Mouse (Mus musculus): ENCODE measurements around the gene Nav1. TPM values are rescaled to one million over a fixed set of nuclear protein-coding genes. Genes with fewer than 3 reads are reported as not detected.

The Nav1 gene
- total RNA-seq, 4 experiments from 2014 or later, result 14.8 to 19.1 (median 15.9) TPM

- no peak for DNase-seq (ENCODE audit: low spot score)
These were observed 89.6 kb downstream of the Nav1 start for GRCm38 (mm10) chr1:135517469-135517868.

DNA sequence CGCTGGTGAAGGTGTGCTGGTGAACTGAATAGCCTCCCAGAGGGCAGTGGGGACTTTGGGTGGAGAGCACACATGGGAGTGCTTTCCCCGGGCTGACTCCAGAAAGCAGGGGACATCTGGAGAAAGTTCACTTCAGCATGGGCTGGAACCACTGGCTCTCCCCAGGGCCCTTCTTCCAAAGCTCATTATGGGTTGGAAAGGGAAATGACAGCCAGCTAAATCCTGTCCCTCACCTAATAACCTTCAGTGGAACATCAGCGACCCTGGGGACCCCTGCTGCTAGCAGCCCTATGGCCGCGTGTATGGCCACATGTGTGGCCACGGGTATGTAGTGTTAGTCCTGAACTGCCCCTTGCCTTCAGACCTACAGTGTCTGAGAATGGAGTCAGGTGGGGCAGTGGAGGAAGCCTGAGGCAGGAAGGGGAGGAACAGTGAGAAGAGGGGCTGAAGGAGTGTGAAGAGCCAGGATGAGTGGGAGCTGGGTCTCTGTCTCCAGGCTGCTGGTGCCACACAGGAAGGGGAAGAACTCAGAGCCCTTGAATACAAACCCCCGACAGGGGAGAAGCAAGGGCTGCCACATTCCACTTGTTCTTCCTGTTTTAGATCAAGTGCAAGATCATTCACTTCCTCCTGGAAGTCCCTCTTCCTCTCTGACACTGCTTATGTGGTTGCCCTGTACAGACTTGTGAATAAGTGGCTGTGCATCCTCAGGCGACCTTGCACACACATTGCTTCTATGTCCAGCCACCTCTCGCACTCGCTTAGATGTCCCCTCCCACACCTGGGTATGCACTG, 90.4 kb downstream of the Nav1 start:
- no peak for DNase-seq (ENCODE audit: low spot score)

DNA sequence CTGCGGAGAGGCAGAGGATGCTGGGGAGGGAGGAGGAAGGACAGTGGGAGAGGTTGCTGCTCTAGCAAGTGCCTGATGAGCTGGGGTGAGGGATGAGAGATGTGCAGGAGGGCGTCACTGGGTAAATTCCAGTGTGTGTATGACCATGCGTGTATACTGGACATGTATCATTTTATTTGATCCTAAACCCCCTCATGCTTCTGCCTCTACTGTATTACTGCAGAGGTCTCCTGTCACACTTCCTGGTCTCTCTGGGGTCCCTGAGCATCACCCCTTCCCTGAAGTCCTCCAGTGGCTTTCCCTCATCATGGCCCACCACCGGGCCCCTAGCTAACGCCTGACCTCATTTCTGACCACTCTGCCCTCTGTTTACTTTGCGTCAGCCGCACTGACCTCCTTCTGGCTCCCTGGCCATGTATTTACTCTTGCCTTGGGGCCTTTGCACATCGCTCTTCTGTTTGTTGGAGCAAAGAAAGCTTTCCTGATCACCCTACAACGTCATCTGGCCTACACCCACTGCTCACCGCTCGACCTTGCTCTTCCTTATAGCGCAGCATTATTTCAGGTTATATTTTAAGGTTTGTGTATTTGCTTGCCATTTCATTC, 91.4 kb downstream of the Nav1 start:
- DNase-seq (ENCODE audit: low spot score), result no peak

DNA sequence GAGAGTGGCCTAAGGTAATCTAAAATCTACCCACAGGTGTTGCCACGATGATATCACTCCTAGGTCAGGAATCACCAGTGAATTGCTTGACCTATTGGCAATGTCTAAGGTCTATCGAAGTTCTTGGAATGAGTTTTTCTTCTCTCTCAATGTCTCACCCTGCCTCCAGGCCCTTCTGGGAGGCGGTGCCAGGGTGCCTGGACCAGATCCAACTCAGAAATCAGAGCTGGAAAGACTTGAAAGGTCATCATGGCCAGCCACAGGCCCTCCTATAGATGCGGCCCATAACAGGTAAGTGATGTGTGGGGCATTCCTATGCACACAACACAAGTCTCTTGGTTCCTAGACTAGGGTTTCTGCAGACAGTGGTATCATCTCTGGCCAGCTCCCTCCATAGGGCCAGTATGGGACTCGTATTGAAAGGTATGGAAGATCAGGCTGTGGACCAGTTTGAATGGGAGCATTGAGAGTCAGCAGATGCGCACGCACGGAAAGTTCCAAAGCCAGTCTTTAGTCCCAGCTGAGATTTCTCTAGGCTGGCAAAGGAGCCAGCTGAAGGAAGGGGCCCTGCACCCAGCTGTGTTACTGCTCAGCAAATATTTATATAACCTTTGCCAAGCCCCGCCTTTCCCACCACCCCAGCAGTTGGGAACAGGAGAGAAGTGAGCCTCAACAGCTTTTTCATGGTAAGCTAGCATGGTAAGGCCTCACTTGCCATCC, 92.0 kb downstream of the Nav1 start:
- no peak for DNase-seq (ENCODE audit: low spot score)

GRCm38 (mm10) chr1:135514046-135514445, 93.0 kb downstream of the Nav1 start:
- DNase-seq (ENCODE audit: low spot score), result no peak

GRCm38 (mm10) chr1:135513464-135513863, 93.6 kb downstream of the Nav1 start:
- no peak for DNase-seq (ENCODE audit: low spot score)

- DNase-seq (ENCODE audit: low spot score), result no peak
These were observed 96.6 kb downstream of the Nav1 start for GRCm38 (mm10) chr1:135510346-135510977.

- DNase-seq (ENCODE audit: low spot score), result no peak
These were observed 97.7 kb downstream of the Nav1 start for GRCm38 (mm10) chr1:135509145-135510084.

DNA sequence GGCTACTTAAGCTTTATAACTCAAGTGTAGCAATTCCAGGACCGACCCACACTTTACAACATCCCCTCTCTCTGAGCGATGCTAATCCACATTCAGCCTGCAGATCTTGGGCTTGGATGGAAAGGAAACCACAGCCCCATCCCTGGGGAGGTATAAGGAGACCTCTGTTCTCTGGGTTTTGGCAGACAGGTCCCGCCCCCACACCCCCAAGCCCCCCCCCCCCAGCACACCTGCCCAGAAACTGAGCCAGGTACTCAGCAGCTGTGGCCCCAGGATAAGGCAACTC, 98.8 kb downstream of the Nav1 start:
- DNase-seq (ENCODE audit: low spot score), result no peak

GRCm38 (mm10) chr1:135507572-135508348, 99.3 kb downstream of the Nav1 start:
- DNase-seq (ENCODE audit: low spot score), result no peak

GRCm38 (mm10) chr1:135505499-135505898, 101.6 kb downstream of the Nav1 start:
- DNase-seq (ENCODE audit: low spot score), result no peak

DNA sequence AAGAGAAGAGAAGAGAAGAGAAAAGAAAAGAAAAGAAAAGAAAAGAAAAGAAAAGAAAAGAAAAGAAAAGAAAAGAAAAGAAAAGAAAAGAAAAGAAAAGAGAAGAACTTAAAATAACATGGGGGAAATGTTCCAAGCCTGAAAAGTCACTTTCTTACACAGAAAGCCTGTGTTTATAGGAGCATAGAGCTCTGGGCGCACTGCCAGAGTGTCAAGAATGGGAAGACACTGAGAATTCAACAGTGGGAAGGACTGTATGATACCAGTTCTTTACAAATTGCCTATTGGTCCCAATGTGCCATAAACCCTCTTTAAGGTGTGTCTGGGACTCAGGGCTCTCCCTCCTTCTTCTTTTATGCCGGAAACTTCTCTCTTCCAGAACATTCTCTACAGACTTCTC, 103.7 kb downstream of the Nav1 start:
- no peak for DNase-seq (ENCODE audit: low spot score)

- no peak for DNase-seq (ENCODE audit: low spot score)
These were observed 104.3 kb downstream of the Nav1 start for GRCm38 (mm10) chr1:135502750-135503149.

DNA sequence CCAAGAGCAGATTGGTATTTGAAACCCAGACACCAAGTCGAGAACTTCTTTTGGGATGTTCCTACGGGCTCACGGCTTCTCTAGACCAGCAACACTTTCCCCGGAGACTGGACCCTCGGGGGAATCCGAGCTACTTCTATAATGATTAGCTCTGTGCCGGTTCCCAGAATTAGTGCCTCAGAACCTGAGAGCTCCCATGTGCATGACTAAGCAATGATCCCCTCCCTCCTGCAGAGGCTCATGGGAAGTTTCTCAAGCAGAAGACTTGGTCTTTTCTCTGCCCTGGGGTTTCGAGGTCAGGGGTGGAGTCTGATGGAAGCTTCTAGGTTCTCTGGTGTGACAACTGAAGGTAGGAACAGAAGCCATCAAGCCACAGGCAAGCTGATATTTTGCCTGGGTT, 105.0 kb downstream of the Nav1 start:
- no peak for DNase-seq (ENCODE audit: low spot score)

DNA sequence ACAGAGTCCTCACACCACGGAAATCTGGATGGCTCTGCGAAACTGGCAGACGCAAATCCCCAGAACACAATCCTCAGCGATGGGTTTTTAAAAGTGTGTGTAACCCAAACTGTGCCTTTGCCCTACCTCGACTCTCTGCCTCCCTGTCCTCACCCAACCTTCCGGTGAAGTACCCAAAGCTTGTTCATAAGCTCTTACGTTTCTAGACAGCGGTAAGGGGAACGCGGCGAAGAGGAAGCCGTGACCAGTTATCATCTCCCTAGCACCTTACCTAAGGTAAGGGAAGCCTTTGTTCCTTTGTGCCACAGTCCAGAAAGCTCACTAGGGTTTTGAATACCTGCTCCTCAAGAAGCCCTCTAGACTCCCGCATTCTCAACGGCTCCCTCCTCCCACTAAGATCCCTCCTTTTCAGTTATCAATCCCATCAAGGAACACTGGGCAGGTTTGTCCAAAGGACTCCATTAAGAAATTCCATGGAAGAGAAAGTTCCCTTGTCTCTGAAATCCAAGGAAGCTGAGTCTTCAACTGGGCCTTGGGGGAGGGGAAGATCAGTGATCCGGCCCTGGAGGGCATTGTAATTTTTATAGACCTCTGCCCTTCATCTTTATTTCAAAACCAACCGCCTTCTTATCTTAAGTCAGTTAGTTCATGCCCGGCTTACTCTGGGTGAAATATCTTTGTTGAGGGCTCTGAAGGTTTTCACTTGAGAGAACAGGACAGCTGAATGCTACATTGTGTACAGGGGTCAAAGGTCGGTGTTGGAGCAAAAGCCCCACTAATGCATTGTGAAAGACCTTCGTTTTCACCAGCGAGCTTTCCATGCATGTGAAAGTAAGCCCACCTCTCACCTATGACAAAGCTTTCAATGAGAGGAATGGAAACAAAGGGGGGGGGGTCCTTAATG, 108.4 kb downstream of the Nav1 start:
- no peak for DNase-seq (ENCODE audit: low spot score)

- DNase-seq (ENCODE audit: low spot score), result no peak
These were observed 112.0 kb downstream of the Nav1 start for GRCm38 (mm10) chr1:135495048-135495447.

GRCm38 (mm10) chr1:135493862-135494261, 113.2 kb downstream of the Nav1 start:
- DNase-seq (ENCODE audit: low spot score), result no peak

- DNase-seq (ENCODE audit: low spot score), result no peak
These were observed 114.7 kb downstream of the Nav1 start for GRCm38 (mm10) chr1:135492406-135492805.

GRCm38 (mm10) chr1:135490931-135491666, 116.0 kb downstream of the Nav1 start:
- DNase-seq (ENCODE audit: low spot score), result no peak

Data from heart, adult 8-10 months (tissue).